Comparison of ENCODE assay signal across 11 mouse cellular contexts in genomic region chr12:92152922-92153235, GRCm38 (mm10).
"Had no signal": no experiment of that assay in that cellular context is flagged by ENCODE, and none has a peak within 500 bp of the region (broad histone marks: within the 10 kb centered on the region; RNA-seq: fewer than 3 reads in every experiment).

No protein-coding gene starts in this region.

- ATAC-seq: intestine, embryonic 15.5 days had no signal

- DNase-seq: liver, embryonic 13.5 days; lung, adult 2 months; lung, postnatal 14 days; lung, postnatal 4 days; right cerebral cortex, postnatal 25 days; spleen, adult 18-20 months; thymus, postnatal 25 days had no signal

- H3K9me3 ChIP-seq: intestine, embryonic 15.5 days; liver, embryonic 13.5 days; stomach, embryonic 15.5 days had no signal

- H3K4me2 ChIP-seq: intestine, embryonic 15.5 days; liver, embryonic 13.5 days; midbrain, embryonic 11.5 days; stomach, embryonic 15.5 days had no signal

- H3K36me3 ChIP-seq: intestine, embryonic 15.5 days; liver, embryonic 13.5 days; stomach, embryonic 15.5 days had no signal

- H3K27me3 ChIP-seq: intestine, embryonic 15.5 days; liver, embryonic 13.5 days; stomach, embryonic 15.5 days had no signal

- H3K9ac ChIP-seq: intestine, embryonic 15.5 days; liver, embryonic 13.5 days; stomach, embryonic 15.5 days had no signal

- H3K27ac ChIP-seq: intestine, embryonic 15.5 days; liver, embryonic 13.5 days; stomach, embryonic 15.5 days had no signal

- H3K4me1 ChIP-seq: intestine, embryonic 15.5 days; liver, embryonic 13.5 days; stomach, embryonic 15.5 days had no signal

- H3K4me3 ChIP-seq: intestine, embryonic 15.5 days; left cerebral cortex, adult 2 months; liver, embryonic 13.5 days; stomach, embryonic 15.5 days had no signal
